Mouse (Mus musculus) neural tube, postnatal 0 days (tissue): ENCODE results near the gene Olfr904. TPM values are rescaled to one million over a fixed set of nuclear protein-coding genes. Genes with fewer than 3 reads are reported as not detected.

Source experiments
- polyA plus RNA-seq: library from polyadenylated mRNA; unstranded; fragments of >200 nt; fragmentation: Nextera tagmentation; extraction: Ambion mirVana; gene quantifications from 2 replicates; pipeline ENCODE4 v1.2.1, GENCODE M21; 2015

Gene Olfr904
- not detected in 2 replicates for polyA plus RNA-seq

DNA sequence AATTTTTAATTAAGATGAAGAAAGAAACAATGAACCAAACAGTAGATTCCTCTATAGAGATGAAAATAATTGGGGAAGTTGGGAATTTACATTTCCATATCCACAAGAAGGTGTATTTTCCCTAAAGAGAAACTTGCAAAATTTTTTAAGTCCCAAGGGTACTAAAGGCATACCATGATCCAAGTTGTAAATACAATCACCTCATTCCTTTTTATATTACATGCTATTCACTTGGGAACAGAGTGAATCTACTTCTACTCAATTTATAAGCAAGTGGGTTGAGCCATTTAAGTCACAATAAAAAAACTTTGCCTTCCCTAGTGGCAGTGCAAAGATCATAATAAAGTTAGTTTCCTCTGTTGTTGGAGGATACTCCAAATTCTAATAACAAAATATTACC, at the start of gene Olfr904:
TSS of gene Olfr904 (plus strand) at position 301 of the 400 bp plus-strand sequence.

DNA sequence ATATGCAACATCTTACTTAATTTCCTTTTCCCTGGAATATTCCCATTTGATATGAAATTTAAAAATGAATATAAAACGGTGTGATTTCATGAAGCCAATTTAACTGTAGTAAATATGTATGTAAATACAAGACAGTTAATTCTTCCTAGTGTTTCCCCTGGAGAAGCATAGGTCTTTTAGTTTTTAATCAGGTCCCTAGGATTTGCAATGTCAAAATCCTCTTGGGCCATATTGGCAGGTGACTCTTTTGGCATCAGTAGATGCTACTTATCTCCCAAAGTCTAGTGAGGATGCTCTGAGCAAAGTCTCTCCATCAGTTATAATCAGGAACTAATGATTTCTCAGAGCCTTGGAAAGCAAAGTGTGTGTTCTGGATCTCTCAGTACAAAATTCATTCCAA, 33.8 kb upstream of the Olfr904 start, which contains the start of gene Olfr901:
TSS of gene Olfr901 (plus strand) at position 301 of the 400 bp plus-strand sequence.

GRCm38 (mm10) chr9:38447352-38447751, 15.6 kb upstream of the Olfr904 start, which contains the start of gene Olfr902:
TSS of gene Olfr902 (plus strand) at chr9:38447652.

GRCm38 (mm10) chr9:38470807-38471206, 7.9 kb downstream of the Olfr904 start, which contains the start of gene Olfr905:
TSS of gene Olfr905 (plus strand) at chr9:38471107.

DNA sequence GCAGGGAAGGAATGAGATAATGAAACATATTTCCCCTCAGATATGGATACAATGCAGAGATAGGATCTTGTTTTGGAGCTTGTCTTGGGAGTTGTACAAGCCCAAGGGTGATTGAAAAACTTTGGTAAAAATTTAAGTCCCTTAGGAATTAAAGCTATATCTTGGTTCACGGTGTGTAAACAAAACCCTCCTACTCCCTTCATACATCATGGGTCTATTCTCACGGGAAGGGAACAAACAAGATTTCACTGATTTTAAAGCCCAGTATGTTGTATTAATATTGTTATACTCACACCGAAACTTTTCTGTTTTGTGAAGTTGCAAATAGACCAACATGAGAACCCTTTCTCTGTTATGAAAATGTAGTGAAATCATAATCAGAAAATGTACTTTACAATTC, 23.8 kb downstream of the Olfr904 start, which contains the start of gene Olfr906:
TSS of gene Olfr906 (plus strand) at position 301 of the 400 bp plus-strand sequence.

DNA sequence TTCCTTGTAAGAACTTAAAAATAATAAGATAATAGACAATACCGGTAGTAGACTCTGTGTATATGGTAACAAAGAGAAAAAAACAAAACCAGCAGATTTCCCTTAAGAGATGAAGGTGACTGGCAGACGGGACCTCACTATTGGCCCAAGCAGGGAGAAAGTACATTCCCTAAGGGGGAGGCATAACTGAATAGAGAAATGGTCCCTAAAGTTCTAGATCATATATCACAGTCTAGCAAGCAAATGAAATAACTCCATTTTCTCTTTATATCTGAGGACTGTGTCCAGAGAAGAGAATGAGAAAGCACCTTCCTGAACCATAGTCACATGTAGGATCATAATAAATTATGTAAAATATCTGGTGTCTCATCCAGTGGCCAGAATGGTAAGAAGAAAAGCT, 32.6 kb downstream of the Olfr904 start, which contains the start of gene Olfr907:
TSS of gene Olfr907 (plus strand) at position 301 of the 400 bp plus-strand sequence.

Other genes starting within 250 kb of the Olfr904 start
- not detected in 2 replicates for gene Olfr894, start 245.1 kb upstream of the Olfr904 start, polyA plus RNA-seq
- gene Olfr143, start 210.4 kb upstream of the Olfr904 start, polyA plus RNA-seq, result not detected in 2 replicates
- gene Olfr895, start 195.3 kb upstream of the Olfr904 start, polyA plus RNA-seq, result not detected in 2 replicates
- not detected in 2 replicates for gene Olfr896-ps1, start 172.0 kb upstream of the Olfr904 start, polyA plus RNA-seq
- not detected in 2 replicates for gene Olfr25, start 134.1 kb upstream of the Olfr904 start, polyA plus RNA-seq
- gene Olfr898, start 114.7 kb upstream of the Olfr904 start, polyA plus RNA-seq, result not detected in 2 replicates
- not detected in 2 replicates for gene Olfr250, start 96.2 kb upstream of the Olfr904 start, polyA plus RNA-seq
- gene Olfr251, start 86.1 kb upstream of the Olfr904 start, polyA plus RNA-seq, result not detected in 2 replicates
- not detected in 2 replicates for gene Olfr147, start 61.4 kb upstream of the Olfr904 start, polyA plus RNA-seq
- not detected in 2 replicates for gene Olfr901, start 33.7 kb upstream of the Olfr904 start, polyA plus RNA-seq
- not detected in 2 replicates for gene Olfr902, start 15.5 kb upstream of the Olfr904 start, polyA plus RNA-seq
- gene Olfr905, start 8.0 kb downstream of the Olfr904 start, polyA plus RNA-seq, result not detected in 2 replicates
- gene Olfr906, start 23.9 kb downstream of the Olfr904 start, polyA plus RNA-seq, result not detected in 2 replicates
- not detected in 2 replicates for gene Olfr907, start 32.7 kb downstream of the Olfr904 start, polyA plus RNA-seq
- gene Olfr911-ps1, start 58.4 kb downstream of the Olfr904 start, polyA plus RNA-seq, result not detected in 2 replicates
- gene Olfr910, start 74.7 kb downstream of the Olfr904 start, polyA plus RNA-seq, result not detected in 2 replicates
- gene Olfr912, start 117.0 kb downstream of the Olfr904 start, polyA plus RNA-seq, result not detected in 2 replicates
- not detected in 2 replicates for gene Olfr913, start 129.6 kb downstream of the Olfr904 start, polyA plus RNA-seq
- not detected in 2 replicates for gene Olfr914, start 142.0 kb downstream of the Olfr904 start, polyA plus RNA-seq
- not detected in 2 replicates for gene Olfr916, start 196.7 kb downstream of the Olfr904 start, polyA plus RNA-seq
- gene Olfr917, start 202.7 kb downstream of the Olfr904 start, polyA plus RNA-seq, result not detected in 2 replicates
- not detected in 2 replicates for gene Olfr918, start 211.5 kb downstream of the Olfr904 start, polyA plus RNA-seq
- gene Olfr919, start 240.5 kb downstream of the Olfr904 start, polyA plus RNA-seq, result not detected in 2 replicates